Mouse (Mus musculus) testis, adult 2 months (tissue): ENCODE data around the gene Hoxa3.

Experiments
- CTCF ChIP-seq: fragments of 200-500 bp; IDR thresholded peaks from 2 replicates; pipeline ENCODE4 v1.5.1; 2012; ENCODE audit warnings: low read depth, mild to moderate bottlenecking, inconsistent platforms, low read length, moderate library complexity; ENCODE audit not compliant: control insufficient read depth, insufficient read depth, insufficient replicate concordance
- POLR2A ChIP-seq: fragments of 200-500 bp; IDR thresholded peaks from 2 replicates; pipeline ENCODE4 v1.6.1; 2012; ENCODE audit warnings: low read depth, mild to moderate bottlenecking, inconsistent platforms, low read length, moderate library complexity; ENCODE audit not compliant: control insufficient read depth

DNA sequence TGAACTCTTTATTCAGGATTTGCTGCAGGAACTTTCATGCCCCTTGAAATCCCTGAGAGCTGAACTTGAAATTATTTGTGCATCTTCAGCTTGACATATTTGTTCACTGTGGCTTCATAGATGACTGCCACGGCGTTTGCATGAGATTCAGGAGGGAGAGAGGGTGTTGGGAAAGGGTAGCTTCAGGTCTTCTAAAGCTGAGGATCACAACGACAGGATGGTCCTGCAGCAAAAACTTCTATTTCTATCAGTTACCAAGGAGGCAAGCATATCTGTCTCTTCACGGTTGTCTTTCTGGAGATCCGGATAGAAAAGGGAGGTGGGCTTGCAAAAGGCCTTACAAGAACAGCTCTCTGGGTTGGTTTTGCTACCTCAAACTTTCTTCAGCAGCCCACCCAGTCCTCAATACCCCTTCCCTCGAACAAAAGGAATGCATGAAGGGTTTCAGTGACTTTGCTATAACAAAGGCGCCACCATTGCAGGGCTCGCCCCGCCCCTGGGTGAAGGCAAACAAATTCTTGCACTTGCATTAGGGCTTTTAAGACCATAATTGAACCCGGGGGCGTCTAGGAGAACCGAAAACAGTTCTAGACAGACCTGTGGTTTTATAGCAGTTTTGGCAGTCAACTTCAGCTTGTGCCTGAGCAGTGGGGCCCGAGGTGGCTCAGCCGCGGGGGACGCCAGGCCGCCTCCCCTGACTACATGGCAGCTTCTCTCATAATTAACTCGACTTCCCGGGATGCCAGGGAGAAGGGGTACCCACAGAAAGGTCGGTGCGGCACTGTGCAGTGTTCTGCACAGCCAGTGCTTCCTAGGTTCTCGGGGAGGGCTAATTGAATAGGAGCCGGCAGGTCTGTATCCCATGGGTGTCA lies 34.9 kb upstream of the Hoxa3 start:
- TF ChIP-seq CTCF (no peak), POLR2A (no peak)
